Mouse (Mus musculus): ENCODE data around the gene Jmjd1c.

DNA sequence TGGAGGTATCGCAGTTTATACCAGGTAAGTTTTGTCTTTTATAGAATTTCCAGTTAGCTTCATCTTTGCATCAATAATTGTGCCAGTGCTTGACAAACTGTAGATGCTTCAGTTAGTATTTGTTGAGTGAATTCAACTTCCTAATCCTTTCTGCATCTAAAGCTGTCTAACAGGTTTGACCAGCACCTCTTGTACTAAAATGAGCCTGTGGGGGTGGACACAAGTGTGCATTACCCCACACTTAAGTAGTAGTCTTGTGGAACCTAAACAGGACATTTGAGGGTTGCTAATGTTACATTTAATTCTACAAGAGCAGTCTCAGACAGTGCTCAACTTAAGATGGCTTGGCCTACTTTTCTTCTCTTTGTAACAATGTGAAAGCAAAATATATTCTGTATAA lies 78.1 kb downstream of the Jmjd1c start:
- no peak for TF ChIP-seq CTCF (IDR thresholded peaks at IDR 0.05; ENCODE audit: low read depth)
- TF ChIP-seq EP300 (optimal IDR thresholded peaks at IDR 0.05): no peak
